Mouse (Mus musculus) hindbrain, embryonic 13.5 days (tissue): Measurements from ENCODE around the gene Timm8b. TPM values are rescaled to one million over a fixed set of nuclear protein-coding genes. Genes with fewer than 3 reads are reported as not detected.

ENCODE experiments used
- ATAC-seq: fragments of 200-750 bp; cut with Nextera tagmentation; 2 replicates; pipeline ENCODE4 v1.8.0; 2017; ENCODE audit warnings: moderate TSS enrichment; ENCODE audit not compliant: low FRiP score
- H3K27ac ChIP-seq: fragments of 300-500 bp; sonication (generic); 2 replicates; pipeline ENCODE4 v1.5.1; 2015; ENCODE audit warnings: inconsistent platforms, mild to moderate bottlenecking, moderate library complexity
- H3K27me3 ChIP-seq: fragments of 300-500 bp; sonication (generic); 2 replicates; pipeline ENCODE4 v1.6.1; 2015; ENCODE audit warnings: mild to moderate bottlenecking, inconsistent platforms
- H3K36me3 ChIP-seq: fragments of 300-500 bp; sonication (generic); 2 replicates; pipeline ENCODE4 v1.6.1; 2015; ENCODE audit warnings: mild to moderate bottlenecking, inconsistent platforms
- H3K4me1 ChIP-seq: fragments of 300-500 bp; sonication (generic); replicated peaks from 2 replicates; pipeline ENCODE4 v1.6.1; 2015; ENCODE audit warnings: inconsistent platforms
- H3K4me2 ChIP-seq: fragments of 300-500 bp; sonication (generic); 2 replicates; pipeline ENCODE4 v1.6.1; 2015; ENCODE audit warnings: inconsistent platforms, mild to moderate bottlenecking, moderate library complexity
- H3K4me3 ChIP-seq: fragments of 300-500 bp; sonication (generic); 2 replicates; pipeline ENCODE4 v1.5.1; 2015; ENCODE audit warnings: mild to moderate bottlenecking, inconsistent platforms
- H3K9ac ChIP-seq: fragments of 300-500 bp; sonication (generic); 2 replicates; pipeline ENCODE4 v1.6.1; 2015; ENCODE audit warnings: mild to moderate bottlenecking, inconsistent platforms
- H3K9me3 ChIP-seq: fragments of 300-500 bp; sonication (generic); 2 replicates; pipeline ENCODE4 v1.6.1; 2016; ENCODE audit warnings: inconsistent platforms
- WGBS: fragments of 180-500 bp; shearing (Covaris S2); methylation state at CpG from one replicate; pipeline ENCODE4 v1.1.7; 2015; 5-methylcytosine and 5-hydroxymethylcytosine counted together
- polyA plus RNA-seq: library from polyadenylated mRNA; unstranded; fragments of >200 nt; fragmentation: Nextera tagmentation; extraction: Ambion mirVana; gene quantifications from 2 replicates; pipeline ENCODE4 v1.2.1, GENCODE M21; 2015

Timm8b gene
- polyA plus RNA-seq: 373 and 382 TPM in 2 replicates

DNA sequence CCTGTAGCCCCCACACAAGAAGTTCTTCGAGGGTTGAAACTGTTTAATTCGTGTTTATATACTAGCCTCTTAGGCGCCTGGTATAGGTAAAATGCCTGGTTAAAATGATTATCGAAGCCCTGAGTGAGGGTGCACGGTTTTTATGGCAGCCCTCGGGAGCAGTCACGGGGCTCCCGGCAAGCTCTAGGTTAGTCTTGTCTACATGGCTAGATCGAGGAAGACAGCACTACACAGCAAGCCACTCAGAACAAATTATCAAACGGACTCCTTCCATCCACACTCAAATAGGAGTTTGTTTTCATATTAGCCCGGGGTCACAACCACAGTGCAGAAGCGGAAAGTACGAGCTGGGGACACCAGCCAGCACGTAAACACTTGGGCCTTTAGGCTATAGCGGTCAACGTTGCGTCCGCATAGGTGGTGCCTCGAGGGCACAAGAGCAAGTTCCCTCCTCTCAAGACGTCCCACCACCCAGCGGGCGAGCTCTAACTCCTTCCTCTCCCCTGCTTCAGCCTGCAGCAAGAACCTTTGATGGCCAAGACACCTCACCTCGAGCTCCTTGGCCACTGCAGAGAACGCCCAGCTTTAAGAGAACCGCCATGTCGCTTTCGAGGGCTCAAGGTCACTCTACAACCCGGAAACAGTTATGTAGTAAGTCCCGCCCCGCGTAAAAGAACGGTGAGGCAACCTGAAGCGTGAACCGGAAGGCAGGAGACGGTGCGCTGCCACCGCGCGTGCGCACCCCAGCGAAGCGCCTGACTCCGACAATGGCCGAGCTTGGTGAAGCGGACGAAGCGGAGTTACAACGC, at the start of gene Timm8b, which contains the start of gene Sdhd:
Gene Timm8b (plus strand): TSS at position 722 of the 809 bp plus-strand sequence.
Gene Sdhd (minus strand): TSS at position 624 of the 809 bp plus-strand sequence.
- Histone ChIP-seq H3K4me3 (peak within 1 kb of the TSS; percentile 89), H3K27me3 (no peaks in the 10 kb centered on the region), H3K27ac (peak within 1 kb of the TSS; percentile 93), H3K9me3 (no peaks in the 10 kb centered on the region), H3K4me2 (peak within 1 kb of the TSS; percentile 90), H3K9ac (peak within 1 kb of the TSS; percentile 95), H3K4me1 (peaks cover 34% of the 10 kb centered on the region), H3K36me3 (peaks cover 46% of the 10 kb centered on the region)
- ATAC-seq: peak; percentile 97
- WGBS: under 1% methylated on average over 48 of the region's 48 CpGs

DNA sequence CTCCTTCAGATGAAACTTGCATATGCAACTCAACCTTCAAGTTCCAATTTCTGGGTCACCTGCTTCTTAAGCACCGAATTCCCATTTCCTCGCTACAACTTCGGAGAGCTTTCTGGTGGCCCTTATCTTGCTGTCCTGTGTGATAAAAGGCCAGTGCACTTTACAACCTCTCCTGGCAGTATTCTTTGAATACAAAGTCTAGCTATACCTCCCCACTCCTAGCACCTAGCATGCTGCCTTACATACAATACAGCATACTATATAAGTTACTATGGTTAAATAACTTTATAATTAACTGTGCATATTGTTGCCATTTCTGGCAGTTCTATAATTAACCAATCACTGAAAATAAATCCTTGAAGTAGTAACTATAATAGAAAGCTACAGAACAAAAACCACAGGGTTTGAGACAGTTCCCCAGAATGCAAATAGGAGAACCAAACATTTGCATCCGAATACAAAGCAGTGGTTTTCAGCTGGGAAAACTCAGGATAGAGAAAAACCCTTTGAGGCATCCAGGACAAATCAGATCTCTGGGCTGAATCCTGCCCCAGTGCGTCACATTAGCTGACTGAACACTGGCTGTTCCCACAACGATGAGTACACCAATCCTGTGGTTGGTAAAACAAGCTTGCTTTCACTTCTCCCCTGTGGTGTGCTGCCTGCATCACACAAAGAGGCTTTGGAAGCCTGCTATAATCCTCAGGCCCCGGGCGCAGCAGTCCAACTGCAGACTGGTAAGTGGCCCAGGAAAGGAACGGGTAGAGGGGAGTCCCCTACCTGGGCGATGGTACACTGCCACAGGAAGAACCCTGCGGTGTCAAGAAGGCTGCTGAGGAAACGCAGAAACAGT, 49.2 kb upstream of the Timm8b start, which contains the start of gene Il18:
Gene Il18 (plus strand): TSS at position 587 of the 853 bp plus-strand sequence.
- no peaks in the 10 kb centered on the region for H3K36me3 ChIP-seq
- peaks cover 15% of the 10 kb centered on the region; the same call in 1 of the 2 replicates for H3K4me1 ChIP-seq
- H3K27me3 ChIP-seq: no peaks in the 10 kb centered on the region
- peak; percentile 91 for ATAC-seq
- peak within 1 kb of the TSS; percentile 48 for H3K4me2 ChIP-seq
- 24% methylated on average over 12 of the region's 12 CpGs for WGBS
- H3K9ac ChIP-seq: peak within 1 kb of the TSS; percentile 56
- no peaks in the 10 kb centered on the region for H3K9me3 ChIP-seq
- peak within 1 kb of the TSS; percentile 24 for H3K4me3 ChIP-seq
- peak within 1 kb of the TSS; percentile 83 for H3K27ac ChIP-seq

DNA sequence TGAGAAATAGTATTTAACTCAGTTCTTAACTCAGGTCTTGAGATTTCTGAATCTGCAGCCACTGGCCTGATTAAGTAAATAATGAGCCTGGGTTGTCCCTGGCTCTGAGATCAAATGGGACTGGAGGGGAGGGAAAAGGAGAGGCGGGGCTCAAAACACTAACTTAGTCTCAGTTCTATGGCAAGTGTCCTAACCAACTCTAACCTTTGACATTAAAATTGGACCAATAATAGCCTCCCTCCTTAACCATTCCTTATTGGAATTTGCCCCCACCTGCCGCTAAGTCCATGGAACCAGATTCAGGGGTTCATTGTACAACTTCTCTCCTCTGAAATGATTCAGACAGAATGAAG, 48.6 kb upstream of the Timm8b start, which contains the start of gene Bco2:
Gene Bco2 (minus strand): TSS at position 88 of the 353 bp plus-strand sequence.
- peak; percentile 65; the same call in 1 of the 2 replicates for ATAC-seq
- Histone ChIP-seq H3K36me3 (no peaks in the 10 kb centered on the region), H3K27ac (peak within 1 kb of the TSS; percentile 83), H3K4me2 (peak within 1 kb of the TSS; percentile 48), H3K9ac (peak within 1 kb of the TSS; percentile 56), H3K27me3 (no peaks in the 10 kb centered on the region), H3K9me3 (no peaks in the 10 kb centered on the region), H3K4me1 (peaks cover 15% of the 10 kb centered on the region; the same call in 1 of the 2 replicates), H3K4me3 (peak within 1 kb of the TSS; percentile 24)
- 41% methylated on average over 2 of the region's 2 CpGs for WGBS

DNA sequence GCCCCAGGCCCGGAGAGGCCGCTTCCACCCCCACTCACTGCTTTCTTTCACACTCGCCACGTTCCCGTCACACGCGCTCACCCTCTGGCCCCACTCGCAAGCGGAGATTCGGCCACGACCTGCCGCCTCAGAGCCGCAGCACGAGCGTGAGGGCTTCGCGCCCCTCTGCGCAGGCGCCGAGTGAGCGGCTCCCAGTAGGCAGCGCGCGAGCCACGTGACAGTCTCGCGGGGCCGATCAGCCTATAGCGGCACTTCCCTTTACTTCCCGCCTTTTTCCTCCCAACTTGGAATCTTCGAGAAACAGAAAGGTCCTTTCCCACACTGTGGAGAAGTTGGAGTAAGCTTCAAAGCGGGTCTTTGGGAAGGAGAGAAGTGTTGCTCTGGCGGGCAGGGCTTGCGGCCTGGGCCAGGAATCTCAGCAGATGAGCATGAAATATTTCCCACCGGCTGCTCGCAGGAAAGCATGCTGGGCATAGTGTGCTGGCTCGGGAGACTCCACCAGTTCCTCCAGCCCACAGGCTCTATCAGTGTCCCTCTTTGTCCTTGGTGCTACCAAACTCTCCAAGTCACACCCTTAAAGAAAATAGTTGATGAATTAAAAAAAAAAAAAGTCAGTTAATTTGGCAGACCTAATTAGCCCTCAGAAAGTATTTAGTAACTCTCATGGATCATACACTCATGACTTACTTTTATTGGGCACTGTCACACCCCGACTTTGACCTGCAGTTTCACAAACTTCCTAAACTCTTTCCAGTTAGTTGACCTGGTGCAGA, 42.4 kb upstream of the Timm8b start, which contains the start of gene Tex12:
Gene Tex12 (minus strand): TSS at position 181 of the 773 bp plus-strand sequence.
- no peaks in the 10 kb centered on the region for H3K36me3 ChIP-seq
- no peak within 1 kb of the TSS for H3K9ac ChIP-seq
- H3K4me3 ChIP-seq: no peak within 1 kb of the TSS
- no peak within 1 kb of the TSS for H3K4me2 ChIP-seq
- no peak for ATAC-seq
- no peaks in the 10 kb centered on the region; the same call in 1 of the 2 replicates for H3K9me3 ChIP-seq
- no peaks in the 10 kb centered on the region for H3K27me3 ChIP-seq
- H3K27ac ChIP-seq: no peak within 1 kb of the TSS
- WGBS: 88% methylated on average over 38 of the region's 38 CpGs
- no peaks in the 10 kb centered on the region for H3K4me1 ChIP-seq

DNA sequence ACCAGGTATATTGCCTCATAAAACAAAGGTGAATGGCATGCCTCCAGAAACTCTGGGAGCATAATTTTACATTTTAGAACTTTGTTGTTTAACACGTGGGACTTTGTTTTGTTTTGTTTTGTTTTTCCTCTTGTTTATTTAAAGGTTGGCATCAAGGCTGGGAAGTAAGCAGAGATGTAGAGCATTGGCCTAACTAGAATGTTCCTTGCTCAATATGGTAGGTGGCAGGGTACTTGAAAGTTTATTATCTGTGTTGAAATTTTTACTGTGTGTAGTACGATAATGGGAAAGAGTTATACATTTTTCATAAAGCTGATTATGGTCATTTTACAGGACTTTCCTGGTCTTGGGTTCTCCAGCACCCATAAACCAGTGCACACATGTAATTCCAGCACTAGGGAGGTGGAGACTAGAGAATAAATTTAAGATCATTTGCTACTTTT, 41.8 kb upstream of the Timm8b start:
- Histone ChIP-seq H3K27ac (no peak overlapping the region), H3K9ac (no peak overlapping the region), H3K9me3 (no peaks in the 10 kb centered on the region; the same call in 1 of the 2 replicates), H3K4me3 (no peak overlapping the region), H3K4me2 (no peak overlapping the region), H3K27me3 (no peaks in the 10 kb centered on the region), H3K4me1 (no peaks in the 10 kb centered on the region), H3K36me3 (no peaks in the 10 kb centered on the region)
- no peak for ATAC-seq
- WGBS: 87% methylated on average over 2 of the region's 2 CpGs

DNA sequence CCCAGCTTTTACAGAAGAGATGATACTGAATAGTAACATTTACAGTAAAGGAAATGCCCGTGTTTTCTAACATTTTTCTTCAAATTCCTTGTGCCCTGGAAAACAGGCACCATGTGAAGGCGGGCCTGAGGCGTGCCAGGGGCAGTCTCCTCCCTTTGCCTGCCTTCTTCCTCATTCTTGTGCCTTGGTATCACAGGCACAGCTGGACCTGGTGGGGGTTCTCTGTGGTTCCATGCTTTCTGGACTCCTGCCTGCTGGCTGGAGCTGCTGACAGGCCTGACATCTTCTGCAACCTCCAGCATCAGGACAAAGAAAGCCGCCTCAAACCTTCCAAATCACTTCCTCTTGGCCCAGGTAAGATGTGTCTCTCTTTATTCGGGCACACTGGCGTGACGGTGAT, 38.5 kb upstream of the Timm8b start:
- 74% methylated on average over 7 of the region's 7 CpGs for WGBS
- Histone ChIP-seq H3K4me3 (no peak overlapping the region), H3K27me3 (no peaks in the 10 kb centered on the region), H3K9ac (no peak overlapping the region), H3K4me1 (no peaks in the 10 kb centered on the region), H3K9me3 (no peaks in the 10 kb centered on the region; the same call in 1 of the 2 replicates), H3K4me2 (no peak overlapping the region), H3K27ac (no peak overlapping the region; the same call in 1 of the 2 replicates), H3K36me3 (no peaks in the 10 kb centered on the region)
- no peak for ATAC-seq

DNA sequence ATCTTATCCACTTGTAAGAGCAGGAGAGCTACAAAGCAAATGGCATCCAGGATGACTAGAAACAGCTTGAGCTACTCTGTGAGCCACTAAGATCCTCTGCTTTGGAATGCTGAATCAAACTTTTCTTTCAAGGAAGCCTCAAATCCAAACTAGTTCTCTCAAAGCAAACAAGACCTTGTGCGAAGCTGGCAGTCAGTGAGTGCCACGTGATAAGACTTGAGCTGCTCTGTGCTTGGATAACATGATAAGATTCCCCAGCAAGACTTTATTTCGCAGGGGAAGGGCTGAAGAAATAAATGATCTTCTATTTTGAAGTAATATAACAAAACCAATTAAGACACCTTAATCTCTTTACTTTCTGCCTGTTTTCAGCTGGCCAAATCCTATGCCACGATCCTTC, 37.8 kb upstream of the Timm8b start:
- Histone ChIP-seq H3K36me3 (no peaks in the 10 kb centered on the region), H3K4me3 (no peak overlapping the region), H3K27me3 (no peaks in the 10 kb centered on the region), H3K4me2 (no peak overlapping the region), H3K9ac (no peak overlapping the region), H3K27ac (no peak overlapping the region), H3K4me1 (no peaks in the 10 kb centered on the region), H3K9me3 (no peaks in the 10 kb centered on the region; the same call in 1 of the 2 replicates)
- 85% methylated on average over 4 of the region's 4 CpGs for WGBS
- ATAC-seq: no peak

DNA sequence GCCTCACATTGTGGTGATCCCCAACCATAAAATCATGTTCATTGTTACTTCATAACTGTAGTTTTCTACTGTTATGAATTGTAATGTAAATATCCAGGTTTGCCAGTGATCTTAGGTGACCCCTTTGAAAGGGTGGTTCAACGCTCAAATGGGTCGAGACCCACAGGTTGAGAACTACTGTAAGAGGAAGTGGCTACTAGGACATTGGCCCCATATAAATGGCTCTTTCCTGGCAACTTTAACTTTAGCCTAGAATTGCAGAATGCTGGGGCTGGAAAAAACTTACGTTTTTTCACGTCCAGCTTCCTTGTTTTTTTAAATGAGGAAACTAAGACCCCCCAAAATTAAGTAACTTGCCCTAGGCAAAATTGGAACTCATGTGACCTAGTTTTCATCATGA, 36.3 kb upstream of the Timm8b start:
- 90% methylated on average over 4 of the region's 4 CpGs for WGBS
- Histone ChIP-seq H3K9me3 (no peaks in the 10 kb centered on the region), H3K27ac (no peak overlapping the region), H3K36me3 (no peaks in the 10 kb centered on the region), H3K4me2 (no peak overlapping the region), H3K27me3 (no peaks in the 10 kb centered on the region), H3K4me3 (no peak overlapping the region), H3K9ac (no peak overlapping the region), H3K4me1 (no peaks in the 10 kb centered on the region)
- ATAC-seq: no peak

DNA sequence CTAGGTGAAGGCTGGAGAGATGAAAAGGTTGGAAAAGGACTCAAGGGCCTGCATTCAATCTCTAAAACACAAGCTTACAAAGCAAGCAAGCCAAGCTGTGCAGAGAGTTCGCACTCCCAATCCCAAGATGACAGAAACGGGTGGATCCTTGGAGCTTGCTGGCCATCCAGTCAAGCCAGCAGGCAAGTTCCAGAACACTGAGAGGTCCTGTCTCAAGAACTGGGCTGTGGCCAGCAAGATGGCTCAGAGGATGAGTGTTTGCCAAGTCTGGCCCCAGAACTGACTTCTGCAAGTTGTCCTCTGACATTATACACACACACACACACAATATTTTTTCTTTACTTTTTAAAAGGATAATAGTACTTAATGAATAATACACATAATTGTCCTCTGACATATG, 35.8 kb upstream of the Timm8b start:
- no peak for ATAC-seq
- Histone ChIP-seq H3K27me3 (no peaks in the 10 kb centered on the region), H3K4me1 (no peaks in the 10 kb centered on the region), H3K4me2 (no peak overlapping the region), H3K27ac (no peak overlapping the region), H3K9me3 (no peaks in the 10 kb centered on the region), H3K9ac (no peak overlapping the region), H3K4me3 (no peak overlapping the region), H3K36me3 (no peaks in the 10 kb centered on the region)
- WGBS: 86% methylated on average over 2 of the region's 2 CpGs

DNA sequence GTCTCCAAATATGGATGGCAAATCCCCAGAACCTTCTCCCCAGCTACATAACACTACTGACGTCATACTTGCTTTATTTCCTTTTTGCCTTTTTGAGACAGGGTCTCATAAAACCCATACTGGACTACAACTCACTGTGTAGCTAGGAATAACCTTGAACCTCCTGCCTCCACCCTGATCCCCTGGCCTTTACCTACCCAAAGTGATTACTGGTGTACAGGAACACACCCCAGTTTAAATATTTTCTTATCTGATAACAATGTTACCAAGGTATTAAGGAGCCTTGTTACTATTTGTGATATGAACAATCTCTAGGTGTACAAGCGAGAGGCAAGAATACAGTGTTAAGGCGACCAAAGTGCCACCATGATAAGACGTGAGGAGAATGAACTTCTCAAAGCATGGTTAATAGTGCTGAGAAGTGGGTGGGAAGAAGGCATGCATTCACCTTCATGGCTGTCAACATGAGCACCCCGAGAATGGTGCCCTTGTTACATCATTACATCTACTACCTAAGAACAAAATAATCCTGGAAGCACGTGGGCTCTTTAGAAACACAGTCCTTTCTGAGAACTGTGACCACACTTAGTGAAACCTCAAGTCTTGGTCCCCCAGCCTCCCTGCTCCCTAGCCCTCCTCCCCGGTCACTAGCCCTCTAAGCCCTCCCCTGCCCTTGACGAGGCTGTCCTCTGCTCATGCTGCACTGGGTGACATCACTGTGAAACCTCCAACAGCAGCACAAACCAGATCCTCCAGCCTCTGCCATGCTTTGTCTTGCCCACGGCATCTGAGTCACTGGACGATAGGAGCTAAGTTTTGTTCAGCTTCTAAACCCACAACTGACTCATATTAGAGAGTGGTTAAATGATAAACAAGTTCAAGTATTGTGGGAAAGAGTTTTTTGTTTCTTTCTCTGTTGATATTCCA, 33.8 kb upstream of the Timm8b start:
- Histone ChIP-seq H3K4me1 (no peaks in the 10 kb centered on the region), H3K4me2 (no peak overlapping the region), H3K36me3 (no peaks in the 10 kb centered on the region), H3K9ac (no peak overlapping the region), H3K4me3 (no peak overlapping the region), H3K9me3 (no peaks in the 10 kb centered on the region), H3K27ac (no peak overlapping the region), H3K27me3 (no peaks in the 10 kb centered on the region)
- ATAC-seq: no peak
- 85% methylated on average over 10 of the region's 10 CpGs for WGBS

DNA sequence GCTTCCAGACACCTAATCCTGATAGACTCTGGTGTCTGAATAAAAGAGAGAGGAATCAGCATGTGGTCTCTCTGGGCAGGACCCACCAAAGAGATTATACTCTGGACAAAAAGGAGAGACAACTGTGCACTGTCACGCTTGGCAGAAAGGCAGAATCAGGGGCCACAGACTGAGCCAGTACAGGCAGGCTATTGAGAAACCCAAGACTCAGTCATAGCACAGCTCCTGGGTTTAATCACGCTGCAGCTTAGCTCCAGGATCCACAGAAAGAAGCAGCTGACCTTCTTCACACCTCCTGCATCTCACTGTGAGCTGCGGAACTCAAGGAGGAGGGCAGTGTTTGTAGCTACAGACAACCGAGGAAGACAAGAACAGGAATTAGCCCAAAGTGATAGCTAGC, 23.3 kb upstream of the Timm8b start:
- no peak overlapping the region for H3K4me3 ChIP-seq
- no peaks in the 10 kb centered on the region for H3K27me3 ChIP-seq
- WGBS: 44% methylated on average over 4 of the region's 4 CpGs
- H3K9me3 ChIP-seq: no peaks in the 10 kb centered on the region
- no peak overlapping the region for H3K27ac ChIP-seq
- ATAC-seq: no peak
- H3K4me2 ChIP-seq: no peak overlapping the region
- H3K4me1 ChIP-seq: no peaks in the 10 kb centered on the region
- H3K9ac ChIP-seq: no peak overlapping the region
- H3K36me3 ChIP-seq: no peaks in the 10 kb centered on the region
